Mouse (Mus musculus) intestine, embryonic 15.5 days (tissue): ENCODE data around the gene Taf1c. TPM values are rescaled to one million over a fixed set of nuclear protein-coding genes. Genes with fewer than 3 reads are reported as not detected.

Experiments
- ATAC-seq: fragments of 200-750 bp; cut with Nextera tagmentation; 2 replicates; pipeline ENCODE4 v1.8.0; 2017; ENCODE audit warnings: moderate TSS enrichment, moderate library complexity
- H3K27ac ChIP-seq: fragments of 300-500 bp; sonication (generic); 2 replicates; pipeline ENCODE4 v1.5.1; 2015; ENCODE audit warnings: mild to moderate bottlenecking, inconsistent platforms
- H3K27me3 ChIP-seq: fragments of 300-500 bp; sonication (generic); replicated peaks from 2 replicates; pipeline ENCODE4 v1.6.1; 2015; ENCODE audit warnings: inconsistent platforms
- H3K36me3 ChIP-seq: fragments of 300-500 bp; sonication (generic); 2 replicates; pipeline ENCODE4 v1.6.1; 2015; ENCODE audit warnings: inconsistent platforms
- H3K4me1 ChIP-seq: fragments of 300-500 bp; sonication (generic); replicated peaks from 2 replicates; pipeline ENCODE4 v1.6.1; 2015; ENCODE audit warnings: inconsistent platforms
- H3K4me2 ChIP-seq: fragments of 300-500 bp; sonication (generic); replicated peaks from 2 replicates; pipeline ENCODE4 v1.6.1; 2015; ENCODE audit warnings: mild to moderate bottlenecking, inconsistent platforms
- H3K4me3 ChIP-seq: fragments of 300-500 bp; sonication (generic); replicated peaks from 2 replicates; pipeline ENCODE4 v1.5.1; 2015; ENCODE audit warnings: inconsistent platforms
- H3K9ac ChIP-seq: fragments of 300-500 bp; sonication (generic); 2 replicates; pipeline ENCODE4 v1.6.1; 2015; ENCODE audit warnings: inconsistent platforms
- H3K9me3 ChIP-seq: fragments of 300-500 bp; sonication (generic); 2 replicates; pipeline ENCODE4 v1.6.1; 2016; ENCODE audit warnings: inconsistent platforms
- WGBS: fragments of 180-500 bp; shearing (Covaris S2); methylation state at CpG from one replicate; pipeline ENCODE4 v1.1.7; 2015; 5-methylcytosine and 5-hydroxymethylcytosine counted together
- polyA plus RNA-seq: library from polyadenylated mRNA; unstranded; fragments of >200 nt; fragmentation: Nextera tagmentation; extraction: Ambion mirVana; gene quantifications from 2 replicates; pipeline ENCODE4 v1.2.1, GENCODE M21; 2015

Gene Taf1c
- polyA plus RNA-seq, 1 experiment from 2014 or later: 10.0 TPM

GRCm38 (mm10) chr8:119568251-119568650 lies 36.8 kb downstream of the Taf1c start:
- ATAC-seq: no peak
- Histone ChIP-seq H3K27me3 (no peaks in the 10 kb centered on the region), H3K4me1 (no peaks in the 10 kb centered on the region), H3K9me3 (no peaks in the 10 kb centered on the region), H3K9ac (no peak overlapping the region), H3K36me3 (peaks cover 21% of the 10 kb centered on the region), H3K4me3 (no peak overlapping the region), H3K27ac (no peak overlapping the region), H3K4me2 (no peak overlapping the region)
- 82% methylated on average over 9 of the region's 9 CpGs for WGBS

DNA sequence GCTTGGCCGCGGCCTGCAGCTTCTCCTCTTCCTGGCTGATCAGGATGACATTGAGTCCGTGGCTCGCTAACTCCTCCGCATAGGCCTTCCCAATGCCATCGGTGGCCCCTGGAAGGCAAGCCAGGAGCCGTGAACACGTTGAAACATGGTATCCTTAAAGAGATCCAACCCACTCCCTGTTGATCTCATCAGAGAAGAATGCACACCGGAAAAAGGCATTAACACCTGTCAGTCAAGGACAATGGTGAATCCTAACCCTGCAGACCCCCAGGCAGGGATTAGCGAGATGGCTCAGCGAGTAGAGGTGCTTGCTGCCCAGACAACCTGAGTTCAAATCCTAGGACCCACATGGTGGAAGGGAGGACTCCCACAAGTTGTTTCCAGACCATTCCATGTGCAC lies 38.7 kb downstream of the Taf1c start:
- Histone ChIP-seq H3K4me3 (no peak overlapping the region), H3K9me3 (no peaks in the 10 kb centered on the region)
- WGBS: 80% methylated on average over 11 of the region's 11 CpGs

DNA sequence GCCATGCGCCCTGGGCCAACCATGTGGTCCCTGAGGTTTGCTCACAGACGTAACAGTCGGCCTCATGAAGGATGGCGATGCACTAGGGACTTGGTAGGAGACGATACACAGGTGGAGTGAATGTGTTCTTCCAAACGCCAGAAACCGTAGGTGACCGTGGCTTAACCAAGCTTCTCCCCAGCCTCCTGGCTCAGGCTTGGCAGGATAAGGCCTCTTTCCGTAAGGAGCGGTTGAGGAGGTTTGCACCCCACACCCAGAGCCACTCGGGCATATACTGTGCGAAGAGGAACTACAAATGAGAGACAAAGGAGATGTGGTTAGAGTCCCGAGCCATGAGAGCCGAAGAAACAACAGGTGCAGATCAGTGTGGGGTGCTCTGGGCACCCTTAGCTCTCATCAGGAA lies 41.2 kb downstream of the Taf1c start:
- no peaks in the 10 kb centered on the region for H3K9me3 ChIP-seq
- no peak for ATAC-seq
- no peak overlapping the region for H3K27ac ChIP-seq
- 92% methylated on average over 14 of the region's 14 CpGs for WGBS
- no peak overlapping the region for H3K9ac ChIP-seq
- no peak overlapping the region for H3K4me3 ChIP-seq
- no peak overlapping the region for H3K4me2 ChIP-seq
- peaks cover 33% of the 10 kb centered on the region for H3K36me3 ChIP-seq
- no peaks in the 10 kb centered on the region for H3K27me3 ChIP-seq
- no peaks in the 10 kb centered on the region; the same call in 1 of the 2 replicates for H3K4me1 ChIP-seq

More for the DNA sequence above, 38.7 kb downstream of the Taf1c start:
- Histone ChIP-seq H3K27ac (no peak overlapping the region), H3K27me3 (no peaks in the 10 kb centered on the region), H3K4me2 (no peak overlapping the region), H3K9ac (no peak overlapping the region), H3K4me1 (no peaks in the 10 kb centered on the region), H3K36me3 (peaks cover 33% of the 10 kb centered on the region)
- no peak for ATAC-seq

DNA sequence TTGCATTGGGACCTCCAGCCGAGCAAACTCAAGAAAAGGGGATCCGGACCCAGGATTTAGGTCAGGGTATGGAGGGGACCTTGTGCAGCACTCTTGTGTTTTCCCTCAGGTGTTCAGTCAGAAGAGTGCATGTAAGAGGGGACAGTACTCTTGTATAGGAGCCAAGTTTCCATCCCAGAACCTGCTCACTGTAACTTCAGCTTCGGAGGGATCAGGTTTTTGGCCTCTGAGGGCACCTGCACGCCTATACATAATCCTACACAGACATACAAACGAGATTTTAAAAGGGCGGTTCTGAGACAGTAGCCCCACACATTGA lies 45.7 kb downstream of the Taf1c start:
- 87% methylated on average over 6 of the region's 6 CpGs for WGBS
- H3K27me3 ChIP-seq: no peaks in the 10 kb centered on the region
- no peak for ATAC-seq
- peak overlapping the region; percentile 67 for H3K4me2 ChIP-seq
- no peaks in the 10 kb centered on the region for H3K9me3 ChIP-seq
- peaks cover 15% of the 10 kb centered on the region for H3K4me1 ChIP-seq
- no peak overlapping the region for H3K27ac ChIP-seq
- 0 out of 2 replicates have a peak overlapping the region, but pooled peaks have one; percentile 54 for H3K9ac ChIP-seq
- H3K4me3 ChIP-seq: no peak overlapping the region
- peaks cover 20% of the 10 kb centered on the region for H3K36me3 ChIP-seq

DNA sequence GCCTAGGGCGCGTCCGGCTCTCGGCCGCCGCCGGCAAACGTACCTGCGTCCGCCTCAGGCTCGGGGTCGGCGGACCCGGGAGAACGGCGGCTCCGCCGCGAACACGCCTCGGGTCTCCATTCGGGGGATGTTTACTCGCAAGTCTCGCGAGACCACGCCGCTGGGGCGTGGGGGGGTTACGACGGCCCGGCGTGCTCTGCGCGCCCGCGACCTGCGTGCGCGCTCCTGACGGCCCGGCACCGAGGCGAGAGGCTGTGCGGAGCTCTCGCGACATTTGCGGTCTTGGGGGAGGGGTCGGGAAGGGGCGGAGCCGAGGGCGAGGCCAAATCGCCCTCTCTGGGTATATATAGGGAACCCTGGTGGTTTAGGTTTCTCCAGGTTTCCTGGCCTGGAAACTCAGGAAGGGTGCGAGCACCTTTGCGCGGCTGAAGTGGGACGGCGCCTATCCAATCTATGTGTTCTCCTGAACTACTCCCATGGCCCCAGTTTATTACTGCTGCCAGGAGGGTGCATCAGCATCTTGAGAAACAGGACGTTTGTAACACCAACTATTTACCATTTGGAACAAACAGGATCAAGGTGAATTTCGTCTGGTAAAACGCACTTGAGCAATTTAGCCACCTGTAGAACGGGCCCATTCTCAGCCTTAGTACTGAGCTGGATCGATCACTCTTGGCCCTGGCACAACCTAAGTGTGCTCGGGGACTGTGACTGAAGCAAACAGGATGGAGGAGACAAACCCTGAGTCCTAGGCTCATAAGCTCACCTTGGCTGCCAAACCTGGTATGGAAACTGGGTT lies 46.2 kb downstream of the Taf1c start, which contains the start of gene Mbtps1:
TSS of gene Mbtps1 (minus strand) at position 133 of the 799 bp plus-strand sequence.
- Histone ChIP-seq H3K27ac (peak within 1 kb of the TSS; percentile 93), H3K4me3 (peak within 1 kb of the TSS; percentile 82), H3K9ac (peak within 1 kb of the TSS; percentile 88), H3K9me3 (no peaks in the 10 kb centered on the region), H3K4me2 (peak within 1 kb of the TSS; percentile 68), H3K27me3 (no peaks in the 10 kb centered on the region), H3K4me1 (peaks cover 20% of the 10 kb centered on the region), H3K36me3 (peaks cover 14% of the 10 kb centered on the region)
- ATAC-seq: peak; percentile 98
- WGBS: 5% methylated on average over 63 of the region's 63 CpGs

DNA sequence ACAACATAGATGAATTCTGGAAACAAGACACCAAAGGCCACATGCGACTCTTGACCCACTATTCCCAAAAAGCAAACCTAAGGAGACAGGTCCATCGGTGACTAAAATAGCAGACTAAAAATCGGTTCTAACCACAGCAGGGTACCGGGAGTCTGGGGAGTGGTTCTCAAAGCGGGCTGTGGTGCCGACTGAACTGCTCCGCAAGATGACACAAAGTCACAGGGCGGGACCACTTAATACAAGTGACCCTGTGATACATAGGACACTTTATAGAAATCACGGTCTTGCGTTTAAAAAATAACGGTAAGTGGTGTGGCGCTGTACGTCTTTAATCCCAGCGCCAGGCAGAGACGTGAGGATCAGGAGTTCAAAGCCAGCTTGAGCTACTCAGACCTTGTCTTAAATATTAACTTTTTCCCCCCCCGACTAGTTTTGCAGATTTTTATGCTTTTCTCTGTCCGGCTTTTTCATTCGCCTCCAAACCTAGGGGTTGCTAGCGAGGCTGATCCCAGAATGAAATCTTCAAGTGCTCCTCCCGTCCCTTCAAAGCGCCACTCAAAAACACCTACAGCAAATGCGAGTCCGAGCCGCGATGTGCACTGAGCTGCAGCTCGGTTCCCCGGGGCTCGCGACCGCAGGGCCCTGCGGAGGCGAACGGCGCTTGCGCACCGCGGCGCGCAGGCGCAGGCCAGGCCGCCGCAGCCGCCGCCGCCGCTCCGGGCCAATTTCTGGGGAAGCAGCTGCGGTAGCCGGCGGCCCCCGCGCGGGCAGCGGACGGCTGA lies 47.0 kb downstream of the Taf1c start:
- WGBS: 1% methylated on average over 55 of the region's 55 CpGs
- peak; percentile 94 for ATAC-seq
- Histone ChIP-seq H3K9ac (peak overlapping the region; percentile 88), H3K9me3 (no peaks in the 10 kb centered on the region), H3K4me2 (peak overlapping the region; percentile 68), H3K27me3 (no peaks in the 10 kb centered on the region), H3K4me3 (peak overlapping the region; percentile 82), H3K36me3 (peaks cover 12% of the 10 kb centered on the region), H3K27ac (peak overlapping the region; percentile 93), H3K4me1 (peaks cover 25% of the 10 kb centered on the region)

GRCm38 (mm10) chr8:119557132-119557531 lies 47.9 kb downstream of the Taf1c start:
- no peak overlapping the region for H3K27ac ChIP-seq
- H3K9ac ChIP-seq: peak overlapping the region; percentile 88; the same call in 1 of the 2 replicates
- H3K4me3 ChIP-seq: peak overlapping the region; percentile 82
- H3K27me3 ChIP-seq: no peaks in the 10 kb centered on the region
- H3K4me1 ChIP-seq: peaks cover 27% of the 10 kb centered on the region
- whole genome bisulfite sequencing: 72% methylated on average over 9 of the region's 9 CpGs
- H3K9me3 ChIP-seq: no peaks in the 10 kb centered on the region
- H3K4me2 ChIP-seq: peak overlapping the region; percentile 68
- ATAC-seq: no peak
- peaks cover 5% of the 10 kb centered on the region for H3K36me3 ChIP-seq

- no peaks in the 10 kb centered on the region for H3K36me3 ChIP-seq
- no peaks in the 10 kb centered on the region for H3K9me3 ChIP-seq
- H3K4me1 ChIP-seq: peaks cover 27% of the 10 kb centered on the region
- H3K9ac ChIP-seq: no peak overlapping the region
- 85% methylated on average over 6 of the region's 6 CpGs for WGBS
- H3K27me3 ChIP-seq: no peaks in the 10 kb centered on the region
- ATAC-seq: no peak
- H3K4me2 ChIP-seq: no peak overlapping the region
- no peak overlapping the region for H3K4me3 ChIP-seq
- H3K27ac ChIP-seq: no peak overlapping the region
These were observed 49.2 kb downstream of the Taf1c start for GRCm38 (mm10) chr8:119555861-119556260.

GRCm38 (mm10) chr8:119552967-119553366 lies 52.1 kb downstream of the Taf1c start:
- ATAC-seq: no peak
- Histone ChIP-seq H3K9ac (no peak overlapping the region), H3K4me3 (no peak overlapping the region), H3K4me1 (peaks cover 31% of the 10 kb centered on the region), H3K4me2 (no peak overlapping the region), H3K36me3 (no peaks in the 10 kb centered on the region), H3K9me3 (no peaks in the 10 kb centered on the region), H3K27me3 (no peaks in the 10 kb centered on the region), H3K27ac (no peak overlapping the region)
- WGBS: 78% methylated on average over 2 of the region's 2 CpGs

GRCm38 (mm10) chr8:119548560-119549113 lies 56.4 kb downstream of the Taf1c start:
- Histone ChIP-seq H3K27me3 (no peaks in the 10 kb centered on the region), H3K4me3 (no peak overlapping the region), H3K9ac (no peak overlapping the region), H3K9me3 (no peaks in the 10 kb centered on the region), H3K4me2 (no peak overlapping the region), H3K36me3 (peaks cover 20% of the 10 kb centered on the region), H3K27ac (no peak overlapping the region), H3K4me1 (peaks cover 9% of the 10 kb centered on the region)
- ATAC-seq: no peak
- 68% methylated on average over 7 of the region's 7 CpGs for WGBS
